Mouse (Mus musculus) E14TG2a.4 (cell line): ENCODE data around the gene Otud7a.

Experiments used
- CTCF ChIP-seq: conservative IDR thresholded peaks from 2 replicates; pipeline ENCODE4 v1.5.1; 2014; ENCODE audit warnings: low read length
- NANOG ChIP-seq: IDR thresholded peaks from 2 replicates; pipeline ENCODE4 v1.6.1; 2014; ENCODE audit warnings: borderline replicate concordance, low read length, mixed read lengths
- POU5F1 ChIP-seq: IDR thresholded peaks from 2 replicates; pipeline ENCODE4 v1.6.1; 2014; ENCODE audit warnings: low read length, borderline replicate concordance

GRCm38 (mm10) chr7:63558918-63559317 lies 114.4 kb downstream of the Otud7a start:
- TF ChIP-seq CTCF (no peak), NANOG (no peak), POU5F1 (no peak)
